Mouse (Mus musculus) lung, postnatal 4 days (tissue): ENCODE results near the gene Gm21996.
"Not testable (repeated sequence)": the region's sequence is repeated elsewhere in the genome, so short reads cannot be mapped to it uniquely, and the experiment has no call there.

Source experiments
- DNase-seq, 2 experiments: peaks; one replicate each; pipeline ENCODE4 v3.0.0; 2021

Gene Gm21996

GRCm38 (mm10) chrY:89745432-89745831, at the start of gene Gm21996:
Gene Gm21996 (minus strand): TSS chrY:89745532.
- DNase-seq, result not testable (repeated sequence)
